Mouse (Mus musculus) C2C12 (cell line): ENCODE data around the gene Tsen54. TPM values are rescaled to one million over a fixed set of nuclear protein-coding genes. Genes with fewer than 3 reads are reported as not detected.

Experiments
- H3K27me3 ChIP-seq: one replicate; pipeline ENCODE4 v1.6.1; 2011; ENCODE audit not compliant: control insufficient read depth, insufficient read depth, insufficient read length
- H3K36me3 ChIP-seq: one replicate; pipeline ENCODE4 v1.6.1; 2011; ENCODE audit not compliant: control insufficient read depth, insufficient read depth
- H3K4me3 ChIP-seq: one replicate; pipeline ENCODE4 v1.5.1; 2011; ENCODE audit warnings: mild to moderate bottlenecking, control low read depth; ENCODE audit not compliant: poor library complexity, insufficient read depth, severe bottlenecking
- H3K79me2 ChIP-seq: one replicate; pipeline ENCODE4 v1.6.1; 2011; ENCODE audit not compliant: control insufficient read depth, insufficient read depth
- H3K79me3 ChIP-seq: one replicate; pipeline ENCODE4 v1.6.1; 2011; ENCODE audit warnings: low read depth, control low read depth
- H3ac ChIP-seq: one replicate; pipeline ENCODE3; 2011; ENCODE audit warnings: low read depth; ENCODE audit not compliant: control insufficient read depth, insufficient read length
- CEBPB ChIP-seq: IDR thresholded peaks from one replicate; pipeline ENCODE4 v1.6.1; 2011; ENCODE audit warnings: low read depth, mild to moderate bottlenecking, control low read depth, moderate library complexity
- CTCF ChIP-seq: IDR thresholded peaks from one replicate; pipeline ENCODE4 v1.5.1; 2011; ENCODE audit not compliant: control insufficient read depth, insufficient read depth, insufficient read length
- FOSL1 ChIP-seq: IDR thresholded peaks from one replicate; pipeline ENCODE4 v1.8.0; 2011; ENCODE audit warnings: mild to moderate bottlenecking, low read length; ENCODE audit not compliant: poor library complexity, insufficient read depth, severe bottlenecking
- MAX ChIP-seq: IDR thresholded peaks from one replicate; pipeline ENCODE4 v1.6.1; 2011; ENCODE audit warnings: mild to moderate bottlenecking, control low read depth
- MYOD1 ChIP-seq: IDR thresholded peaks from one replicate; pipeline ENCODE4 v1.6.1; 2011; ENCODE audit warnings: low read depth; ENCODE audit not compliant: control insufficient read depth, insufficient read length
- MYOG ChIP-seq: IDR thresholded peaks from one replicate; pipeline ENCODE4 v1.6.1; 2011; ENCODE audit not compliant: control insufficient read depth, insufficient read length; ENCODE audit errors: extremely low read depth
- USF1 ChIP-seq: IDR thresholded peaks from one replicate; pipeline ENCODE4 v1.6.1; 2011; ENCODE audit warnings: low read depth, mild to moderate bottlenecking, control low read depth, moderate library complexity
- polyA plus RNA-seq: library from polyadenylated mRNA; unstranded; fragments of >200 nt; fragmentation: generic; extraction: Trizol; gene quantifications from one replicate; pipeline ENCODE4 v1.2.1, GENCODE M21; 2012; ENCODE audit warnings: missing spikeins

The Tsen54 gene
- polyA plus RNA-seq, 1 experiment = 18.5 TPM

DNA sequence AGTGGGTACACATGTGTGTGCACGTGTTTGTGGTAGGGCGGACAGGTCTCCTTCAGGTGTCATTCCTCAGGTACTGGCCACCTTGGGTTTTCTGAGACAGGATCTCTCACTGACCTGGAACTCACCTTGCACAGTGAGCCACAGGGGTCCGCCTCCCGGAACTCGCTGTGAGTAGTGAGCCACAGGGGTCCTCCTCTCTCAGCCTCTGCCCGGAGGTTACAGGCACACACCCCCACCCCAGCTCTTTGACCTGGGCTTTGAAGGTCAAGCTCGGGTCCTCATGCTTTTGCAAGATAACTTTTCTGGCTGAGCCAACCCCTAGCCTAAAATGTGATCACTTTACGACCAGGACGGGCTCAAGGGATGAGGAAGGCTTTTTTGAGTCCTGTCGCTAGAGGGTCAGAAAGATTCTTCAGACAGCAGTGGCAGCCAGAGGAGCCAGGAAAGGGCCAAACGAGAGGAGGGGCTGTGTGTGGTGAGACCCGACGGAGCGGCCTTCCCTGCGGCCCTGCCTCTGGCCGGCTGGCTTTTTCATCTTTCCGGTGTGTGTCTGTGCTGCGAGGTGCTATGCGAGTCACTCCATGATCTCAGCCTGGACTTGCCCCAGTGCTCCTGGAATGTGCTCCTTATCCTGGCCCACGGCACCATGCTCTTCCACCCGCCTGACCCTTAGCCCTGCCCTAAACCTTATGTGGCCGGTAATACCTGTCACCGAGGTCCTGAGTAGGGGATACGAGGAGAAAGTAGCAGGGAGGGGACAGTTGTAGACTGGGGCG lies 16.2 kb downstream of the Tsen54 start:
- no peaks in the 10 kb centered on the region for H3K36me3 ChIP-seq
- H3K27me3 ChIP-seq = peaks cover 87% of the 10 kb centered on the region
- H3K4me3 ChIP-seq = no peak overlapping the region
- TF ChIP-seq USF1 = no peak
- no peak for TF ChIP-seq CEBPB
- TF ChIP-seq CTCF = no peak
- TF ChIP-seq MAX = no peak
- no peak for TF ChIP-seq MYOD1
- TF ChIP-seq MYOG = no peak
- TF ChIP-seq FOSL1 = no peak
- no peak overlapping the region for H3ac ChIP-seq
- no peaks in the 10 kb centered on the region for H3K79me2 ChIP-seq
- no peaks in the 10 kb centered on the region for H3K79me3 ChIP-seq

- peaks cover 93% of the 10 kb centered on the region for H3K27me3 ChIP-seq
Measured at GRCm38 (mm10) chr11:115831518-115831917, 17.0 kb downstream of the Tsen54 start.

DNA sequence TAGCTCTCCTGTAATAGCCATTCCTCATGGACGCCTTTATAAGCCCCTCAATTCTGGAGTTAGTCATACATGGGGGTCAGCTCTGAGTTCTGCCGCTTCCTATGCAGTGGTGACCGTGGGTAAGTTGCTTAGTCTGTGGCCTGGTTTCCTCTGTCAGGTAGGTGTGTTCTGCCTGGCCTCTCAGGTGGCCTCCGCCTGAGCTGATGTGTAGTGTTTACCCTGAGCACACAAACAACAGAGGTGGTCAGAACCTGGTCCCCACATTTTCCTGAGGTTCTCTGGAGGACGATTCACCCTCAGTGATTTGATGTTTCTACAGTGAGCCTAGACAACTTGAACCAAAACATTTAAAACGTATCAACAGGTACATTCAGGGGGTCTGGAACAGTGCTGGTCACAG lies 17.5 kb downstream of the Tsen54 start:
- Histone ChIP-seq H3K79me2 (no peaks in the 10 kb centered on the region), H3K4me3 (no peak overlapping the region), H3ac (no peak overlapping the region), H3K79me3 (no peaks in the 10 kb centered on the region), H3K36me3 (no peaks in the 10 kb centered on the region), H3K27me3 (peaks cover 93% of the 10 kb centered on the region)
- no peak for TF ChIP-seq CTCF
- TF ChIP-seq MAX = no peak
- no peak for TF ChIP-seq FOSL1
- TF ChIP-seq USF1 = no peak
- TF ChIP-seq MYOD1 = no peak
- TF ChIP-seq CEBPB = no peak
- TF ChIP-seq MYOG = no peak

More at GRCm38 (mm10) chr11:115831518-115831917, 17.0 kb downstream of the Tsen54 start:
- Histone ChIP-seq H3K36me3 (no peaks in the 10 kb centered on the region), H3K79me3 (no peaks in the 10 kb centered on the region), H3K79me2 (no peaks in the 10 kb centered on the region), H3K4me3 (no peak overlapping the region), H3ac (no peak overlapping the region)
- TF ChIP-seq FOSL1 = no peak
- no peak for TF ChIP-seq MAX
- no peak for TF ChIP-seq USF1
- no peak for TF ChIP-seq MYOG
- TF ChIP-seq MYOD1 = no peak
- TF ChIP-seq CTCF = no peak
- TF ChIP-seq CEBPB = no peak

DNA sequence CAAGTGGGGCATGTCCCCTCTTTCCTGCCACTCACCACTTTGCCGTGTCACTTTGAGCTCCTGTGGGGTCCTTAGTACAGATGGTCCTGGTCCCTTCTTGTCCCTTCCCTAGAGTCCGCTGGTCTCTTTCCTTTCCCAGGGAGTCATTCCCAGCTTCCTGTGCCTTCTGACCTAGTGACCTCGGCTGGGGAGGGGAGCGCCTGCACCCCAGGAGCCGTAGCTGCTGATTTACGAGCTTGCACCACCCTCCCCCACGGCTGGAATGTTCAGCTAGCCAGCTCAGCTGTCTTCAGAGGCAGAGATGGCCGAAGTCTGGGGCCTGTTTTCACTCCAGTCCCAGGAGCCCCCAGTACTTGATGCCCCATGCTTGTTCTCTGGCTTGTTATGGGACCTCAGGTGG lies 18.0 kb downstream of the Tsen54 start:
- no peaks in the 10 kb centered on the region for H3K36me3 ChIP-seq
- no peaks in the 10 kb centered on the region for H3K79me2 ChIP-seq
- peaks cover 93% of the 10 kb centered on the region for H3K27me3 ChIP-seq
- H3ac ChIP-seq = no peak overlapping the region
- H3K4me3 ChIP-seq = no peak overlapping the region
- H3K79me3 ChIP-seq = no peaks in the 10 kb centered on the region
- TF ChIP-seq CTCF (no peak), CEBPB (no peak), MYOG (no peak), USF1 (no peak), MAX (no peak), FOSL1 (no peak), MYOD1 (no peak)

DNA sequence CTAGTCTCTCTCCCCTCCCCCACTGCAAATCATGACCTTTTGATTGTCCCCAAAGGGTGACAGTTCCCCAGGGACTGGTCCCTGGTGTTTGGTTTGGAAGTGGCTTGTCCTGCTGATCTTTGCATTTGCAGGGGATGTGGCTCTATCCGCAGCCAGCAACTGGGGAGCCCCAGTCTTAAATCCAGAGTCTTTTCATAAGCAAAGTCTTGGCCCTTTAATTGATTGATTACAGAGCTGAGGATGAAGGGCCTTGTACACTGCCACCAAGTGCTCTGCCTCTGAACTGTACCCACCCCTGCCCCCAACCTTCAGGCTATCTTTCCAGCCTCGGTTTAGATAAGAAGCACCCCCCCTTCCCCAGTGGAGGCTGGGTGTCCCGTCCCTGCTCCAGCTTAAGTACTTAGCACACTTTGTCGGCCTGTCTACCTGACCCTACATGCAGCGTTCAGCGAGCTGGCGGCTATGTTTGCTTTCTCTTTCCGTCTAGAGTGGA lies 18.5 kb downstream of the Tsen54 start:
- no peak for TF ChIP-seq MYOD1
- TF ChIP-seq MAX = no peak
- TF ChIP-seq FOSL1 = no peak
- no peak for TF ChIP-seq USF1
- TF ChIP-seq CTCF = no peak
- TF ChIP-seq CEBPB = no peak
- no peak for TF ChIP-seq MYOG
- no peaks in the 10 kb centered on the region for H3K36me3 ChIP-seq
- no peaks in the 10 kb centered on the region for H3K79me2 ChIP-seq
- H3K4me3 ChIP-seq = no peak overlapping the region
- H3ac ChIP-seq = no peak overlapping the region
- peaks cover 93% of the 10 kb centered on the region for H3K27me3 ChIP-seq
- H3K79me3 ChIP-seq = no peaks in the 10 kb centered on the region
